Mouse (Mus musculus) kidney, embryonic 16.5 days (tissue): ENCODE data around the gene Pex11g. TPM values are rescaled to one million over a fixed set of nuclear protein-coding genes. Genes with fewer than 3 reads are reported as not detected.

ENCODE experiments used
- ATAC-seq: fragments of 200-750 bp; cut with Nextera tagmentation; 2 replicates; pipeline ENCODE4 v1.8.0; 2017; ENCODE audit warnings: moderate TSS enrichment; ENCODE audit not compliant: low FRiP score, low TSS enrichment
- H3K27ac ChIP-seq: fragments of 300-500 bp; sonication (generic); 2 replicates; pipeline ENCODE4 v1.5.1; 2014; ENCODE audit warnings: low read length
- H3K27me3 ChIP-seq: fragments of 300-500 bp; sonication (generic); 2 replicates; pipeline ENCODE4 v1.6.1; 2014; ENCODE audit warnings: low read length, control low read depth, mixed read lengths; ENCODE audit not compliant: insufficient read depth
- H3K36me3 ChIP-seq: fragments of 300-500 bp; sonication (generic); 2 replicates; pipeline ENCODE4 v1.6.1; 2014; ENCODE audit warnings: low read length, control low read depth, mixed read lengths; ENCODE audit not compliant: insufficient read depth
- H3K4me1 ChIP-seq: fragments of 300-500 bp; sonication (generic); 2 replicates; pipeline ENCODE4 v1.6.1; 2014; ENCODE audit warnings: low read length, control low read depth, mixed read lengths; ENCODE audit not compliant: insufficient read depth
- H3K4me2 ChIP-seq: fragments of 300-500 bp; sonication (generic); replicated peaks from 2 replicates; pipeline ENCODE4 v1.6.1; 2014; ENCODE audit warnings: low read depth, low read length
- H3K4me3 ChIP-seq: fragments of 300-500 bp; sonication (generic); 2 replicates; pipeline ENCODE4 v1.5.1; 2014; ENCODE audit warnings: mild to moderate bottlenecking, low read length
- H3K9ac ChIP-seq: fragments of 300-500 bp; sonication (generic); replicated peaks from 2 replicates; pipeline ENCODE4 v1.6.1; 2014; ENCODE audit warnings: low read length
- H3K9me3 ChIP-seq: fragments of 300-500 bp; sonication (generic); 2 replicates; pipeline ENCODE4 v1.6.1; 2016; ENCODE audit warnings: low read length, control low read depth
- WGBS: fragments of 180-500 bp; shearing (Covaris S2); extraction: QIAGEN DNeasy Blood & Tissue Kit; methylation state at CpG from one replicate; pipeline ENCODE4 v1.1.7; 2014; 5-methylcytosine and 5-hydroxymethylcytosine counted together
- polyA plus RNA-seq: library from polyadenylated mRNA; unstranded; fragments of >200 nt; fragmentation: Nextera tagmentation; extraction: Ambion mirVana; gene quantifications from 2 replicates; pipeline ENCODE4 v1.2.1, GENCODE M21; 2015

Gene Pex11g
- polyA plus RNA-seq, 1 experiment from 2014 or later = 10.1 TPM

GRCm38 (mm10) chr8:3411085-3411484, 56.4 kb downstream of the Pex11g start:
- 88% methylated on average over 2 of the region's 2 CpGs for WGBS
- H3K27ac ChIP-seq = no peak overlapping the region

GRCm38 (mm10) chr8:3407417-3407816, 60.1 kb downstream of the Pex11g start:
- whole genome bisulfite sequencing = 85% methylated on average over 3 of the region's 3 CpGs
- Histone ChIP-seq H3K36me3 (no peaks in the 10 kb centered on the region; the same call in none of the 2 replicates), H3K9me3 (no peaks in the 10 kb centered on the region), H3K4me1 (no peaks in the 10 kb centered on the region), H3K4me3 (no peak overlapping the region), H3K9ac (no peak overlapping the region), H3K27ac (no peak overlapping the region), H3K4me2 (no peak overlapping the region), H3K27me3 (no peaks in the 10 kb centered on the region)
- no peak for ATAC-seq

More at GRCm38 (mm10) chr8:3411085-3411484, 56.4 kb downstream of the Pex11g start:
- H3K27me3 ChIP-seq = no peaks in the 10 kb centered on the region
- ATAC-seq = no peak
- no peaks in the 10 kb centered on the region; the same call in 1 of the 2 replicates for H3K36me3 ChIP-seq
- H3K9ac ChIP-seq = no peak overlapping the region
- no peak overlapping the region for H3K4me3 ChIP-seq
- peaks cover 3% of the 10 kb centered on the region; the same call in 1 of the 2 replicates for H3K4me1 ChIP-seq
- H3K9me3 ChIP-seq = no peaks in the 10 kb centered on the region
- no peak overlapping the region for H3K4me2 ChIP-seq

Other genes starting within 250 kb of the Pex11g start
- 41.0 and 41.4 TPM in 2 replicates for gene Insr, start 188.1 kb downstream of the Pex11g start, polyA plus RNA-seq
- 0.16 and 0.19 TPM in 2 replicates for gene A430078G23Rik, start 114.3 kb downstream of the Pex11g start, polyA plus RNA-seq
- gene Arhgef18, start 74.7 kb downstream of the Pex11g start, polyA plus RNA-seq = 11.6 and 12.1 TPM in 2 replicates
- 0.19 TPM in 1 of 2 replicates, not detected in the other for gene Tex45, start 3.2 kb upstream of the Pex11g start, polyA plus RNA-seq
- 55.6 and 57.1 TPM in 2 replicates for gene Zfp358, start 25.5 kb upstream of the Pex11g start, polyA plus RNA-seq
- 72.2 and 73.5 TPM in 2 replicates for gene Mcoln1, start 32.8 kb upstream of the Pex11g start, polyA plus RNA-seq
- gene Pnpla6, start 47.7 kb upstream of the Pex11g start, polyA plus RNA-seq = 35.7 and 42.4 TPM in 2 replicates
- 8.4 and 8.5 TPM in 2 replicates for gene C330021F23Rik, start 100.3 kb upstream of the Pex11g start, polyA plus RNA-seq
- 13.7 and 16.8 TPM in 2 replicates for gene Camsap3, start 119.6 kb upstream of the Pex11g start, polyA plus RNA-seq
- gene Xab2, start 153.6 kb upstream of the Pex11g start, polyA plus RNA-seq = 75.2 and 76.9 TPM in 2 replicates
- gene Pet100, start 153.9 kb upstream of the Pex11g start, polyA plus RNA-seq = 85.9 and 90.4 TPM in 2 replicates
- 0.48 and 0.51 TPM in 2 replicates for gene Pcp2, start 157.9 kb upstream of the Pex11g start, polyA plus RNA-seq
- 102 and 105 TPM in 2 replicates for gene Stxbp2, start 163.3 kb upstream of the Pex11g start, polyA plus RNA-seq
- 0.31 and 0.55 TPM in 2 replicates for gene Retn, start 188.1 kb upstream of the Pex11g start, polyA plus RNA-seq
- gene Mcemp1, start 198.1 kb upstream of the Pex11g start, polyA plus RNA-seq = 0.20 and 0.50 TPM in 2 replicates
- 13.2 and 14.8 TPM in 2 replicates for gene Fcor, start 204.7 kb upstream of the Pex11g start, polyA plus RNA-seq
- 42.1 and 44.7 TPM in 2 replicates for gene Trappc5, start 208.6 kb upstream of the Pex11g start, polyA plus RNA-seq
- gene Fcer2a, start 226.5 kb upstream of the Pex11g start, polyA plus RNA-seq = 0.22 TPM in 1 of 2 replicates, not detected in the other